ENCODE assay signal across 19 mouse cellular contexts in the genomic region with DNA sequence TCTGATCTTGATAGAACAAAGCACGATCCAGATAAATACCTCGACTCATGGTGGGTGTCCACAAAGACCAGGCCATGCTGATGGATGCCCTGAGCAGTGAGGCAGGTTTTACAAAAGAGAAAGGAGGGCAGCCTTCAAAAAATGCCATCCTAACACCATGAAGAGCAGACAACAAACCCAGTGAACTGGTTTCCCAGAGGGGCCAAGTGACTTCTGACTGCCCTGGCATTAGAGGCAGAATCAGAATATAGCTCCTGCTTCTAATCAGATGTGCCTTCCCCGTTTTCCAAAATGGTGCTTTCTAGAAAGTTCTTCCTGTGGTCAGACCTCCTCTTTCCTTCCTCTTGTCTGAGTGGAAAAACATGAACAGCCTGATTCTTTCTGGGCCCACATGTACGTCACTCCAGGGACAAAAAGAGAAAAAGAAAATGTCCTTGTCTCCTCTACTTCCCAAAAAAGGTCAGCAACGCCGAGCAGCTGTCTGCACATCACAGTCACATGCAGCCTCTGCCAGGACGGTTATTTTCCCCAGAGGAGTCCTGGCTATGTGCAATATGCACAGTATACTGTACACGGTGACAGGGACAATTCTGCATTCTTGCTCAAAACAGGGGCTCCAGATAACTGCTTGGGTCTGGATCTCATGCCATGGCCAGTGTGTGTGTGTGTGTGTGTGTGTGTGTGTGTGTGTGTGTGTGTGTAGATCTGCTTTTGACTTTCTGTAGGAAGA.
DNase-seq lines count a peak whose midpoint lies in the region; ATAC-seq and TF ChIP-seq lines count a peak whose summit lies in the region.
"Had no signal": no experiment of that assay in that cellular context is flagged by ENCODE, and none has a peak within 500 bp of the region (broad histone marks: within the 10 kb centered on the region; RNA-seq: fewer than 3 reads in every experiment).

No protein-coding gene starts in this region.

- no peaks in the 10 kb centered on the region for H3K4me1 ChIP-seq in lung, embryonic 14.5 days (ENCODE audit: insufficient read depth)
- H3K4me1 ChIP-seq in heart, postnatal 0 days (ENCODE audit: control insufficient read depth, insufficient read depth), result peaks cover 19% of the 10 kb centered on the region
- peaks cover 12% of the 10 kb centered on the region for H3K4me1 ChIP-seq in forebrain, embryonic 15.5 days
- H3K4me1 ChIP-seq: embryonic facial prominence, embryonic 15.5 days; liver, embryonic 12.5 days; midbrain, embryonic 10.5 days had no signal

- no peak overlapping the region for H3K27ac ChIP-seq in lung, embryonic 14.5 days (ENCODE audit: low read depth)
- peak overlapping the region; percentile 48; the same call in 1 of the 2 replicates for H3K27ac ChIP-seq in heart, postnatal 0 days (ENCODE audit: low read depth)
- no peak overlapping the region for H3K27ac ChIP-seq in forebrain, embryonic 15.5 days (replicated peaks)
- H3K27ac ChIP-seq: embryonic facial prominence, embryonic 15.5 days; gastrocnemius, adult 2 months; liver, embryonic 12.5 days; macrophage; midbrain, embryonic 10.5 days had no signal

- no peaks in the 10 kb centered on the region for H3K9me3 ChIP-seq in lung, embryonic 14.5 days (ENCODE audit: low read depth, low read length)
- H3K9me3 ChIP-seq in heart, postnatal 0 days (replicated peaks; ENCODE audit: control insufficient read depth, low read length), result no peaks in the 10 kb centered on the region
- no peaks in the 10 kb centered on the region for H3K9me3 ChIP-seq in forebrain, embryonic 15.5 days
- H3K9me3 ChIP-seq: embryonic facial prominence, embryonic 15.5 days; liver, embryonic 12.5 days; midbrain, embryonic 10.5 days had no signal

- no peaks in the 10 kb centered on the region for H3K36me3 ChIP-seq in lung, embryonic 14.5 days (ENCODE audit: insufficient read depth)
- no peaks in the 10 kb centered on the region for H3K36me3 ChIP-seq in heart, postnatal 0 days (replicated peaks; ENCODE audit: control insufficient read depth, insufficient read depth, low read length)
- no peaks in the 10 kb centered on the region for H3K36me3 ChIP-seq in forebrain, embryonic 15.5 days
- H3K36me3 ChIP-seq: embryonic facial prominence, embryonic 15.5 days; liver, embryonic 12.5 days; midbrain, embryonic 10.5 days had no signal

- no peak for TF ChIP-seq CTCF in lung, embryonic 14.5 days (IDR thresholded peaks at IDR 0.05; ENCODE audit: low read depth)
- TF ChIP-seq CTCF in heart, postnatal 0 days (IDR thresholded peaks at IDR 0.05; ENCODE audit: low read depth), result no peak

- H3K4me2 ChIP-seq in lung, embryonic 14.5 days, result no peak overlapping the region
- no peak overlapping the region for H3K4me2 ChIP-seq in heart, postnatal 0 days (ENCODE audit: low read depth, low read length)
- H3K4me2 ChIP-seq in forebrain, embryonic 15.5 days (replicated peaks), result no peak overlapping the region
- H3K4me2 ChIP-seq: embryonic facial prominence, embryonic 15.5 days; liver, embryonic 12.5 days had no signal

- peak; percentile 8 to 14 for DNase-seq in adrenal gland, postnatal 36 days
- no peak for DNase-seq in adrenal gland, postnatal 10 days
- DNase-seq in lung, embryonic 14.5 days, result peak; percentile 73
- no peak for DNase-seq in lung, postnatal 25 days (ENCODE audit: low spot score)
- peak; percentile 80 for DNase-seq in heart, postnatal 0 days (ENCODE audit: low spot score)
- no peak for DNase-seq in T-cell, adult 2 months (ENCODE audit: low spot score)
- DNase-seq: cerebellum, adult 2 months; cerebellum, postnatal 36 days; gastrocnemius, adult 2 months; kidney, adult 8-10 months; kidney, postnatal 36 days; right cerebral cortex, postnatal 25 days; thymus, postnatal 36 days had no signal

- no peak overlapping the region for H3K9ac ChIP-seq in lung, embryonic 14.5 days
- no peak overlapping the region for H3K9ac ChIP-seq in heart, postnatal 0 days (replicated peaks; ENCODE audit: low read depth, low read length)
- H3K9ac ChIP-seq in forebrain, embryonic 15.5 days (replicated peaks), result no peak overlapping the region
- H3K9ac ChIP-seq: embryonic facial prominence, embryonic 15.5 days; liver, embryonic 12.5 days had no signal

- ATAC-seq in lung, embryonic 14.5 days (ENCODE audit: insufficient read depth), result peak; percentile 86
- ATAC-seq in heart, postnatal 0 days (ENCODE audit: insufficient read depth, low read depth), result peak; percentile 92
- no peak for ATAC-seq in forebrain, embryonic 15.5 days (replicated peaks)
- ATAC-seq: liver, embryonic 12.5 days had no signal

- H3K4me3 ChIP-seq in lung, embryonic 14.5 days (ENCODE audit: low read depth, low read length), result no peak overlapping the region
- H3K4me3 ChIP-seq in heart, postnatal 0 days (ENCODE audit: low read depth, low read length), result no peak overlapping the region
- H3K4me3 ChIP-seq in forebrain, embryonic 15.5 days, result no peak overlapping the region
- H3K4me3 ChIP-seq: embryonic facial prominence, embryonic 15.5 days; gastrocnemius, adult 2 months; liver, embryonic 12.5 days; midbrain, embryonic 10.5 days had no signal

- TF ChIP-seq EP300 in heart, postnatal 0 days (IDR thresholded peaks at IDR 0.05; ENCODE audit: low read depth), result 0 out of 2 replicates have a peak, but pooled peaks have one; percentile 56

- H3K27me3 ChIP-seq in lung, embryonic 14.5 days (ENCODE audit: insufficient read depth, low read length), result no peaks in the 10 kb centered on the region
- H3K27me3 ChIP-seq in heart, postnatal 0 days (ENCODE audit: control insufficient read depth, insufficient read depth, low read length), result no peaks in the 10 kb centered on the region
- H3K27me3 ChIP-seq in forebrain, embryonic 15.5 days, result no peaks in the 10 kb centered on the region
- H3K27me3 ChIP-seq: CH12.LX; embryonic facial prominence, embryonic 15.5 days; liver, embryonic 12.5 days had no signal

- 35% methylated on average over 8 of the region's 8 CpGs for WGBS in lung, embryonic 14.5 days
- 27% methylated on average over 8 of the region's 8 CpGs for WGBS in heart, postnatal 0 days
- 77% methylated on average over 8 of the region's 8 CpGs for WGBS in forebrain, embryonic 15.5 days

Comparison
In these comparisons a context has a peak if more than half of its experiments do, and no peak if none do; other contexts are left out.
1. DNase-seq: peak in adrenal gland, postnatal 36 days (2 of 2), lung, embryonic 14.5 days (single experiment) and heart, postnatal 0 days (single experiment); none in adrenal gland, postnatal 10 days (single experiment), lung, postnatal 25 days (single experiment) and T-cell, adult 2 months (single experiment).